ENCODE assay signal across 10 mouse cellular contexts in the genomic region with DNA sequence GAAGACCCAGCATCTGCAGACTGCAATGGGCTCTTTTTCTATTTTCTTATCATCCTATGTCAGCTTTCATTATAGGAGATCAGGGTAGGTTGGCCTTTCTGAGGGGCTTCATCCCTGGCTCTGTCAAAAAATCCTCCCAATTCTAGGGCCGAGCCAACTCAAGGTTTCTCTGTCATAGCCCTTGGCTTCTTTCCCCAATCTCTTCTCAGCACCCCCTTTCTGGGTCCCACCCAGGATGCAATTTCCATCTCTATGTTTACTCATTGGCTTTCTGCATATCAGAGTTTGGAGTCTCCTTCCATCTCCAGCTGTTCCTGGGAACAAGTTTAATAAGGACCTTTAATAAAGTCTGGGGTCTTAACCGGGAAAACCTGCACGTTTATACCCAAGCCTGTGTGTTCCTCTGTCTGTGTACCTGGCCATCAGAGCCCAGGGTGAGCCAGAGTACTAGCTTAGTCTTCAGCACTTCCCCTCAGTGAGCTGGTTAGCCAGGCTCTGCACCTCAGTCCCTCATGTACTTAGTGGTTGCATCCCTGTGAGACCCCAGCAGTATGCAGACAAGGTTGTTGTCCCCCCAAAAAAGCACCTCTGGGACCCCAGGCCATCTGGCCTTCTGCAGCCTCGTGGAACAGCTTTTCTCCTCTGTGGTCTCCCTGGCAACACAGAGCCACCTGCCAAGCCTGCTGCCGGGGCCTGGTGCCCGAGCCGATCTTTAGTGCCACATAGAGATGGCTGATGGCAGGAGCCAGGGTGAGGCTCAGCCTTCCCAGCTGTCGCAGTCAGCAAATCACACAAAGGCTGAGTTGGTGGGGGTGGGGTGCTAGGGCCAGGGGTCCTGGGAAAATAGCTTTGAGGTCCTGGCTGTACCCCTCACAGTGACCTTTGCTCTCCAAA. TPM values are rescaled to one million over a fixed set of nuclear protein-coding genes. Genes with fewer than 3 reads are reported as not detected.
DNase-seq lines count a peak whose midpoint lies in the region; ATAC-seq and TF ChIP-seq lines count a peak whose summit lies in the region.
"Had no signal": no experiment of that assay in that cellular context is flagged by ENCODE, and none has a peak within 500 bp of the region (broad histone marks: within the 10 kb centered on the region; RNA-seq: fewer than 3 reads in every experiment).

No protein-coding gene starts in this region.

- peaks cover 8% of the 10 kb centered on the region; the same call in 1 of the 2 replicates for H3K4me1 ChIP-seq in embryonic facial prominence, embryonic 14.5 days (ENCODE audit: control insufficient read depth, insufficient read depth, low read length)
- H3K4me1 ChIP-seq in liver, postnatal 0 days (ENCODE audit: insufficient read depth), result no peaks in the 10 kb centered on the region

- H3K4me3 ChIP-seq in embryonic facial prominence, embryonic 14.5 days (ENCODE audit: low read depth, low read length), result no peak overlapping the region
- H3K4me3 ChIP-seq in liver, postnatal 0 days (ENCODE audit: low read depth, low read length), result no peak overlapping the region

- peak; percentile 23 for DNase-seq in kidney, postnatal 10 days
- no peak for DNase-seq in kidney, adult 9 months
- DNase-seq in embryonic facial prominence, embryonic 14.5 days (ENCODE audit: low spot score), result peak; percentile 56
- DNase-seq in layer of hippocampus, adult 8-10 months (ENCODE audit: low spot score in 2 of 2), result peak; percentile 67 to 71
- peak; percentile 45 for DNase-seq in retina, embryonic 14.5 days (ENCODE audit: low spot score)
- DNase-seq in lung, adult 18-20 months, result no peak
- no peak for DNase-seq in liver, postnatal 0 days
- DNase-seq in kidney, postnatal 36 days, result no peak

- no peaks in the 10 kb centered on the region for H3K27me3 ChIP-seq in embryonic facial prominence, embryonic 14.5 days (replicated peaks; ENCODE audit: control insufficient read depth, insufficient read depth, low read length)
- H3K27me3 ChIP-seq in liver, postnatal 0 days (ENCODE audit: insufficient read depth, low read length), result no peaks in the 10 kb centered on the region

- H3K9ac ChIP-seq in embryonic facial prominence, embryonic 14.5 days (ENCODE audit: low read depth, low read length), result no peak overlapping the region
- no peak overlapping the region for H3K9ac ChIP-seq in liver, postnatal 0 days (replicated peaks)

- TF ChIP-seq CTCF in liver, postnatal 0 days (IDR thresholded peaks at IDR 0.05; ENCODE audit: low read depth), result no peak

- no peak for TF ChIP-seq EP300 in liver, postnatal 0 days (IDR thresholded peaks at IDR 0.05; ENCODE audit: low read depth)

- no peak overlapping the region for H3K4me2 ChIP-seq in embryonic facial prominence, embryonic 14.5 days (ENCODE audit: low read depth, low read length)
- H3K4me2 ChIP-seq in liver, postnatal 0 days (ENCODE audit: low read depth, low read length), result no peak overlapping the region

- H3K27ac ChIP-seq in embryonic facial prominence, embryonic 14.5 days (replicated peaks; ENCODE audit: low read depth, low read length), result no peak overlapping the region
- no peak overlapping the region for H3K27ac ChIP-seq in liver, postnatal 0 days (ENCODE audit: low read depth)

- no peaks in the 10 kb centered on the region for H3K36me3 ChIP-seq in embryonic facial prominence, embryonic 14.5 days (ENCODE audit: control insufficient read depth, insufficient read depth, low read length)
- H3K36me3 ChIP-seq in liver, postnatal 0 days (replicated peaks; ENCODE audit: insufficient read depth, low read length), result no peaks in the 10 kb centered on the region

- no peaks in the 10 kb centered on the region for H3K9me3 ChIP-seq in embryonic facial prominence, embryonic 14.5 days (ENCODE audit: control insufficient read depth, low read length)
- H3K9me3 ChIP-seq in liver, postnatal 0 days (ENCODE audit: low read length), result no peaks in the 10 kb centered on the region

- 61% methylated on average over 8 of the region's 8 CpGs for WGBS in embryonic facial prominence, embryonic 14.5 days
- 62% methylated on average over 8 of the region's 8 CpGs for WGBS in liver, postnatal 0 days (ENCODE audit: insufficient replicate concordance)

- ATAC-seq in embryonic facial prominence, embryonic 14.5 days (ENCODE audit: low read depth), result peak; percentile 74
- no peak for ATAC-seq in liver, postnatal 0 days

RNA-seq across cellular contexts. Expression of a gene that starts 16.3 kb away (rescaled TPM):
- 5.1 and 5.2 TPM in 2 replicates for polyA plus RNA-seq in embryonic facial prominence, embryonic 14.5 days (2014; fragmentation: Nextera tagmentation; extraction: Ambion mirVana)
- 100 to 1,000 TPM; 130 to 163 (median 141) TPM for total RNA-seq in layer of hippocampus, adult 8-10 months (2022)
- not detected in 2 replicates for polyA plus RNA-seq in liver, postnatal 0 days (2015; fragmentation: Nextera tagmentation; extraction: Ambion mirVana)

RNA-seq across cellular contexts. Expression of a gene that starts 59.4 kb away (rescaled TPM):
- not detected in 2 replicates for polyA plus RNA-seq in embryonic facial prominence, embryonic 14.5 days (2014; fragmentation: Nextera tagmentation; extraction: Ambion mirVana)
- total RNA-seq in layer of hippocampus, adult 8-10 months (2022), result not detected
- polyA plus RNA-seq in liver, postnatal 0 days (2015; fragmentation: Nextera tagmentation; extraction: Ambion mirVana), result 0.08 and 0.09 TPM in 2 replicates
- total RNA-seq: heart, postnatal 10 days had no signal
- polyA plus RNA-seq: limb, embryonic 14.5 days had no signal

Comparison
In these comparisons a context has a peak if more than half of its experiments do, and no peak if none do; other contexts are left out.
1. DNase-seq: peak in kidney, postnatal 10 days (single experiment), embryonic facial prominence, embryonic 14.5 days (single experiment), layer of hippocampus, adult 8-10 months (2 of 2) and retina, embryonic 14.5 days (single experiment); none in kidney, adult 9 months (single experiment), lung, adult 18-20 months (0 of 2), liver, postnatal 0 days (single experiment) and kidney, postnatal 36 days (0 of 2).